Mouse (Mus musculus): ENCODE data around the gene Dock4. TPM values are rescaled to one million over a fixed set of nuclear protein-coding genes. Genes with fewer than 3 reads are reported as not detected.

Gene Dock4
- polyA plus RNA-seq, 1 experiment: 2.6 TPM

- peak overlapping the region; percentile 16; the same call in 1 of the 2 replicates for H3K27ac ChIP-seq (ENCODE audit: control insufficient read depth, insufficient read depth, low read depth, low read length, poor library complexity)
- 3% methylated on average over 9 of the region's 9 CpGs for WGBS
- no peak overlapping the region for H3K4me3 ChIP-seq (replicated peaks; ENCODE audit: control insufficient read depth, low read depth, low read length)
- H3K4me1 ChIP-seq (ENCODE audit: control insufficient read depth, insufficient read depth, low read length): peaks cover 5% of the 10 kb centered on the region; the same call in 1 of the 2 replicates
- TF ChIP-seq POLR2A (IDR thresholded peaks at IDR 0.05; ENCODE audit: borderline replicate concordance, control insufficient read depth, low read depth, low read length) (no peak), CTCF (IDR thresholded peaks at IDR 0.05; ENCODE audit: control insufficient read depth, insufficient read depth, low read length) (no peak)
Observed at GRCm38 (mm10) chr12:40535655-40536618, 90.2 kb downstream of the Dock4 start.

- no peak overlapping the region for H3K4me3 ChIP-seq (replicated peaks; ENCODE audit: control insufficient read depth, low read depth, low read length)
- TF ChIP-seq POLR2A (IDR thresholded peaks at IDR 0.05; ENCODE audit: borderline replicate concordance, control insufficient read depth, low read depth, low read length): no peak
- 66% methylated on average over 1 of the region's 1 CpGs for WGBS
- H3K27ac ChIP-seq (ENCODE audit: control insufficient read depth, insufficient read depth, low read depth, low read length, poor library complexity): no peak overlapping the region
- H3K4me1 ChIP-seq (ENCODE audit: control insufficient read depth, insufficient read depth, low read length): peaks cover 5% of the 10 kb centered on the region; the same call in 1 of the 2 replicates
Observed at GRCm38 (mm10) chr12:40537826-40538225, 92.1 kb downstream of the Dock4 start.

- WGBS: 67% methylated on average over 6 of the region's 6 CpGs
Observed at GRCm38 (mm10) chr12:40538318-40538717, 92.6 kb downstream of the Dock4 start.

GRCm38 (mm10) chr12:40538780-40539179 is 93.0 kb downstream of the Dock4 start:
- TF ChIP-seq POLR2A (IDR thresholded peaks at IDR 0.05; ENCODE audit: borderline replicate concordance, control insufficient read depth, low read depth, low read length): no peak
- no peak for TF ChIP-seq CTCF (IDR thresholded peaks at IDR 0.05; ENCODE audit: control insufficient read depth, insufficient read depth, low read length)
- H3K4me1 ChIP-seq (ENCODE audit: control insufficient read depth, insufficient read depth, low read length): peaks cover 5% of the 10 kb centered on the region; the same call in 1 of the 2 replicates
- 70% methylated on average over 6 of the region's 6 CpGs for WGBS
- H3K4me3 ChIP-seq (replicated peaks; ENCODE audit: control insufficient read depth, low read depth, low read length): no peak overlapping the region
- no peak overlapping the region for H3K27ac ChIP-seq (ENCODE audit: control insufficient read depth, insufficient read depth, low read depth, low read length, poor library complexity)

More at GRCm38 (mm10) chr12:40538318-40538717, 92.6 kb downstream of the Dock4 start:
- no peak for TF ChIP-seq CTCF (IDR thresholded peaks at IDR 0.05; ENCODE audit: control insufficient read depth, insufficient read depth, low read length)
- TF ChIP-seq POLR2A (IDR thresholded peaks at IDR 0.05; ENCODE audit: borderline replicate concordance, control insufficient read depth, low read depth, low read length): no peak
- Histone ChIP-seq H3K4me1 (ENCODE audit: control insufficient read depth, insufficient read depth, low read length) (peaks cover 5% of the 10 kb centered on the region; the same call in 1 of the 2 replicates), H3K4me3 (replicated peaks; ENCODE audit: control insufficient read depth, low read depth, low read length) (no peak overlapping the region), H3K27ac (ENCODE audit: control insufficient read depth, insufficient read depth, low read depth, low read length, poor library complexity) (no peak overlapping the region)

GRCm38 (mm10) chr12:40544273-40544672 is 98.5 kb downstream of the Dock4 start:
- TF ChIP-seq POLR2A (IDR thresholded peaks at IDR 0.05; ENCODE audit: borderline replicate concordance, control insufficient read depth, low read depth, low read length) (no peak), CTCF (IDR thresholded peaks at IDR 0.05; ENCODE audit: control insufficient read depth, insufficient read depth, low read length) (no peak)
- H3K4me3 ChIP-seq (replicated peaks; ENCODE audit: control insufficient read depth, low read depth, low read length): no peak overlapping the region
- no peak overlapping the region for H3K27ac ChIP-seq (ENCODE audit: control insufficient read depth, insufficient read depth, low read depth, low read length, poor library complexity)
- WGBS: 60% methylated on average over 3 of the region's 3 CpGs
- H3K4me1 ChIP-seq (ENCODE audit: control insufficient read depth, insufficient read depth, low read length): no peaks in the 10 kb centered on the region; the same call in 1 of the 2 replicates

- WGBS: 83% methylated on average over 5 of the region's 5 CpGs
- H3K4me3 ChIP-seq (replicated peaks; ENCODE audit: control insufficient read depth, low read depth, low read length): no peak overlapping the region
- no peak overlapping the region for H3K27ac ChIP-seq (ENCODE audit: control insufficient read depth, insufficient read depth, low read depth, low read length, poor library complexity)
- H3K4me1 ChIP-seq (ENCODE audit: control insufficient read depth, insufficient read depth, low read length): no peaks in the 10 kb centered on the region; the same call in 1 of the 2 replicates
- TF ChIP-seq POLR2A (IDR thresholded peaks at IDR 0.05; ENCODE audit: borderline replicate concordance, control insufficient read depth, low read depth, low read length): no peak
- no peak for TF ChIP-seq CTCF (IDR thresholded peaks at IDR 0.05; ENCODE audit: control insufficient read depth, insufficient read depth, low read length)
Observed at GRCm38 (mm10) chr12:40546827-40547226, 101.1 kb downstream of the Dock4 start.

GRCm38 (mm10) chr12:40551317-40551716 is 105.6 kb downstream of the Dock4 start:
- 79% methylated on average over 3 of the region's 3 CpGs for WGBS
- H3K4me3 ChIP-seq (replicated peaks; ENCODE audit: control insufficient read depth, low read depth, low read length): no peak overlapping the region
- H3K4me1 ChIP-seq (ENCODE audit: control insufficient read depth, insufficient read depth, low read length): peaks cover 2% of the 10 kb centered on the region; the same call in 1 of the 2 replicates
- H3K27ac ChIP-seq (ENCODE audit: control insufficient read depth, insufficient read depth, low read depth, low read length, poor library complexity): no peak overlapping the region
- TF ChIP-seq CTCF (IDR thresholded peaks at IDR 0.05; ENCODE audit: control insufficient read depth, insufficient read depth, low read length) (no peak), POLR2A (IDR thresholded peaks at IDR 0.05; ENCODE audit: borderline replicate concordance, control insufficient read depth, low read depth, low read length) (no peak)

GRCm38 (mm10) chr12:40552201-40552600 is 106.4 kb downstream of the Dock4 start:
- 65% methylated on average over 1 of the region's 1 CpGs for WGBS
- TF ChIP-seq POLR2A (IDR thresholded peaks at IDR 0.05; ENCODE audit: borderline replicate concordance, control insufficient read depth, low read depth, low read length) (no peak), CTCF (IDR thresholded peaks at IDR 0.05; ENCODE audit: control insufficient read depth, insufficient read depth, low read length) (no peak)
- H3K4me3 ChIP-seq (replicated peaks; ENCODE audit: control insufficient read depth, low read depth, low read length): no peak overlapping the region

More at GRCm38 (mm10) chr12:40552201-40552600, 106.4 kb downstream of the Dock4 start:
- peaks cover 2% of the 10 kb centered on the region; the same call in 1 of the 2 replicates for H3K4me1 ChIP-seq (ENCODE audit: control insufficient read depth, insufficient read depth, low read length)
- no peak overlapping the region for H3K27ac ChIP-seq (ENCODE audit: control insufficient read depth, insufficient read depth, low read depth, low read length, poor library complexity)

All from bone marrow, adult 2 months (tissue).